Mouse (Mus musculus) spleen, adult 2 months (tissue): ENCODE measurements at regions not wholly inside any gene's neighbourhood (a gene's known extent, or its start where the extent isn't known, plus 50 kb on each side); places are given as distances from the start of the nearest gene placed in this dataset.

Experiments used
- CTCF ChIP-seq: fragments of 200-500 bp; IDR thresholded peaks from 2 replicates; pipeline ENCODE4 v1.5.1; 2011; ENCODE audit warnings: mild to moderate bottlenecking, inconsistent platforms; ENCODE audit not compliant: insufficient read depth, insufficient read length, insufficient replicate concordance; ENCODE audit errors: extremely low read depth
- POLR2A ChIP-seq: fragments of 200-500 bp; IDR thresholded peaks from 2 replicates; pipeline ENCODE4 v1.6.1; 2011; ENCODE audit warnings: low read depth, low read length, inconsistent platforms

DNA sequence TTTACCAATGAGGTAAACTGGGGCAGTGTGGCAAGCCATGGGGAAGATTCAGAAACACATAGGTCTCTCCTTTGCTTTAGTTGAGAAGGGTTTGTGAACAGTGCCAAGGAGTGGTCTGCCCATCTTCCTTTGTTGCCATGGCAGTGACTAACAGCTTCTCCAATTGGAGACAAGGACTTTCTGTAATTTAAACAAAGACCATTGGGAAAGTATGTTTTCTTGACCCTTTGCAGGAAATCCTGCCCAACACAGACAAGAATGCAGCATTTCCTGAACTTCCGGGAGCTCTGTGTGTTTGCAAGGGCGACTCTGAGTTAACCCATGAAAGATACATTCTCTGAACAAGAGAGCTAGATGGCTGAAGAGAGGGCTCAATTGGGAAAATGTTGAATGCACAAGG, 89.6 kb downstream of the Zbtb18 start:
- TF ChIP-seq POLR2A (no peak), CTCF (no peak)
